Mouse (Mus musculus): Measurements from ENCODE around the gene Ccnc.
"Not testable (repeated sequence)": the region's sequence is repeated elsewhere in the genome, so short reads cannot be mapped to it uniquely, and the experiment has no call there.

Gene Ccnc

GRCm38 (mm10) chr4:21726912-21727614, 438 bp upstream of the Ccnc start:
- peak in 1 of 2 experiments; percentile 4 for DNase-seq (ENCODE audit: low spot score in 2 of 2)

GRCm38 (mm10) chr4:21739169-21739568, 11.7 kb downstream of the Ccnc start:
- DNase-seq (ENCODE audit: low spot score in 2 of 2): no peak

- not testable (repeated sequence) for DNase-seq (ENCODE audit: low spot score in 2 of 2)
These were observed 16.6 kb downstream of the Ccnc start for GRCm38 (mm10) chr4:21744142-21744541.

- no peak for DNase-seq (ENCODE audit: low spot score in 2 of 2)
These were observed 18.2 kb downstream of the Ccnc start for GRCm38 (mm10) chr4:21745723-21746122.

- DNase-seq (ENCODE audit: low spot score in 2 of 2): no peak
These were observed 27.8 kb downstream of the Ccnc start for GRCm38 (mm10) chr4:21755123-21755789.

GRCm38 (mm10) chr4:21758860-21759259, 31.4 kb downstream of the Ccnc start:
- no peak for DNase-seq (ENCODE audit: low spot score in 2 of 2)

- DNase-seq (ENCODE audit: low spot score in 2 of 2): no peak
These were observed 34.1 kb downstream of the Ccnc start for GRCm38 (mm10) chr4:21761416-21762160.

- no peak for DNase-seq (ENCODE audit: low spot score in 2 of 2)
These were observed 36.3 kb downstream of the Ccnc start for GRCm38 (mm10) chr4:21763827-21764226.

GRCm38 (mm10) chr4:21766171-21766862, 38.8 kb downstream of the Ccnc start:
- DNase-seq (ENCODE audit: low spot score in 2 of 2): no peak

- DNase-seq (ENCODE audit: low spot score in 2 of 2): peak; percentile 57
These were observed 39.4 kb downstream of the Ccnc start, which contains the start of the genes Usp45 and Tstd3 for GRCm38 (mm10) chr4:21766863-21767304. Gene Usp45 (plus strand): TSS chr4:21767156. Gene Tstd3 (minus strand): TSS chr4:21767212.

- no peak for DNase-seq (ENCODE audit: low spot score in 2 of 2)
These were observed 43.6 kb downstream of the Ccnc start for GRCm38 (mm10) chr4:21771064-21771463.

- no peak for DNase-seq (ENCODE audit: low spot score in 2 of 2)
These were observed 44.8 kb downstream of the Ccnc start for GRCm38 (mm10) chr4:21772306-21772705.

- peak; percentile 87 to 94 for DNase-seq (ENCODE audit: low spot score in 2 of 2)
These were observed 48.8 kb downstream of the Ccnc start for GRCm38 (mm10) chr4:21776091-21776945.

- no peak for DNase-seq (ENCODE audit: low spot score in 2 of 2)
These were observed 49.4 kb downstream of the Ccnc start for GRCm38 (mm10) chr4:21776946-21777265.

GRCm38 (mm10) chr4:21780816-21781726, 53.6 kb downstream of the Ccnc start:
- DNase-seq (ENCODE audit: low spot score in 2 of 2): no peak

- DNase-seq (ENCODE audit: low spot score in 2 of 2): no peak
These were observed 58.8 kb downstream of the Ccnc start for GRCm38 (mm10) chr4:21786268-21786667.

GRCm38 (mm10) chr4:21788903-21789302, 61.4 kb downstream of the Ccnc start:
- no peak for DNase-seq (ENCODE audit: low spot score in 2 of 2)

- DNase-seq (ENCODE audit: low spot score in 2 of 2): no peak
These were observed 62.3 kb downstream of the Ccnc start for GRCm38 (mm10) chr4:21789836-21790235.

GRCm38 (mm10) chr4:21793631-21794030, 66.1 kb downstream of the Ccnc start:
- DNase-seq (ENCODE audit: low spot score in 2 of 2): no peak

GRCm38 (mm10) chr4:21801013-21801412, 73.5 kb downstream of the Ccnc start:
- DNase-seq (ENCODE audit: low spot score in 2 of 2): no peak

All from urinary bladder, adult 18-20 months (tissue).